Mouse (Mus musculus) myocyte (in vitro differentiated cells): ENCODE measurements around the gene Ralgapa2.

Source experiments
- CEBPB ChIP-seq: IDR thresholded peaks from 2 replicates; pipeline ENCODE4 v1.6.1; 2011; ENCODE audit warnings: mild to moderate bottlenecking, moderate library complexity; ENCODE audit not compliant: poor library complexity, insufficient read depth, severe bottlenecking
- E2F4 ChIP-seq: IDR thresholded peaks from one replicate; pipeline ENCODE4 v1.6.1; 2011; ENCODE audit warnings: mild to moderate bottlenecking, control low read depth, moderate library complexity; ENCODE audit not compliant: insufficient read depth
- MAX ChIP-seq: IDR thresholded peaks from one replicate; pipeline ENCODE4 v1.6.1; 2011; ENCODE audit warnings: low read depth, mild to moderate bottlenecking, control low read depth
- MYOD1 ChIP-seq, 3 experiments: IDR thresholded peaks; one replicate each; pipeline ENCODE4 v1.6.1; 2011; ENCODE audit warnings: control low read depth in 2 of 3, low read depth in 2 of 3, mild to moderate bottlenecking in 2 of 3, moderate library complexity in 1 of 3; ENCODE audit not compliant: insufficient read length in 2 of 3, control insufficient read depth in 1 of 3
- MYOG ChIP-seq, 3 experiments: IDR thresholded peaks; one replicate each; pipeline ENCODE4 v1.6.1; 2011; ENCODE audit warnings: control low read depth in 2 of 3, low read depth in 2 of 3, mild to moderate bottlenecking in 2 of 3; ENCODE audit not compliant: insufficient read length in 2 of 3, control insufficient read depth in 1 of 3, insufficient read depth in 1 of 3
- POLR2A ChIP-seq: IDR thresholded peaks from one replicate; pipeline ENCODE4 v1.6.1; 2011; ENCODE audit warnings: low read depth, mild to moderate bottlenecking, control low read depth, moderate library complexity; ENCODE audit not compliant: insufficient read length
- POLR2AphosphoS2 ChIP-seq: IDR thresholded peaks from one replicate; pipeline ENCODE4 v1.6.1; 2011; ENCODE audit warnings: low read depth, control low read depth; ENCODE audit not compliant: insufficient read length
- REST ChIP-seq: IDR thresholded peaks from one replicate; pipeline ENCODE4 v1.6.1; 2011; ENCODE audit warnings: mild to moderate bottlenecking, control low read depth, moderate library complexity; ENCODE audit not compliant: insufficient read depth, insufficient read length
- SRF ChIP-seq: IDR thresholded peaks from one replicate; pipeline ENCODE4 v1.6.1; 2011; ENCODE audit warnings: low read depth; ENCODE audit not compliant: control insufficient read depth, insufficient read length
- TCF12 ChIP-seq: IDR thresholded peaks from one replicate; pipeline ENCODE4 v1.6.1; 2011; ENCODE audit warnings: mild to moderate bottlenecking, control low read depth; ENCODE audit not compliant: poor library complexity, insufficient read depth, severe bottlenecking
- USF1 ChIP-seq: IDR thresholded peaks from one replicate; pipeline ENCODE4 v1.6.1; 2011; ENCODE audit warnings: low read depth, mild to moderate bottlenecking, control low read depth, moderate library complexity

GRCm38 (mm10) chr2:146457494-146457893 lies 54.6 kb downstream of the Ralgapa2 start:
- TF ChIP-seq POLR2A (no peak), USF1 (no peak), MYOD1 (IDR thresholded peaks at IDR 0.05; ENCODE audit: control insufficient read depth in 1 of 3, insufficient read length in 2 of 3, low read depth in 2 of 3) (no peak), POLR2AphosphoS2 (no peak), MYOG (IDR thresholded peaks at IDR 0.05; ENCODE audit: control insufficient read depth in 1 of 3, insufficient read depth in 1 of 3, insufficient read length in 2 of 3, low read depth in 2 of 3) (no peak), MAX (no peak), CEBPB (no peak), SRF (no peak), TCF12 (no peak), E2F4 (no peak), REST (no peak)
